Mouse (Mus musculus): ENCODE measurements at regions not wholly inside any gene's neighbourhood (a gene's known extent, or its start where the extent isn't known, plus 50 kb on each side); places are given as distances from the start of the nearest gene placed in this dataset.

DNA sequence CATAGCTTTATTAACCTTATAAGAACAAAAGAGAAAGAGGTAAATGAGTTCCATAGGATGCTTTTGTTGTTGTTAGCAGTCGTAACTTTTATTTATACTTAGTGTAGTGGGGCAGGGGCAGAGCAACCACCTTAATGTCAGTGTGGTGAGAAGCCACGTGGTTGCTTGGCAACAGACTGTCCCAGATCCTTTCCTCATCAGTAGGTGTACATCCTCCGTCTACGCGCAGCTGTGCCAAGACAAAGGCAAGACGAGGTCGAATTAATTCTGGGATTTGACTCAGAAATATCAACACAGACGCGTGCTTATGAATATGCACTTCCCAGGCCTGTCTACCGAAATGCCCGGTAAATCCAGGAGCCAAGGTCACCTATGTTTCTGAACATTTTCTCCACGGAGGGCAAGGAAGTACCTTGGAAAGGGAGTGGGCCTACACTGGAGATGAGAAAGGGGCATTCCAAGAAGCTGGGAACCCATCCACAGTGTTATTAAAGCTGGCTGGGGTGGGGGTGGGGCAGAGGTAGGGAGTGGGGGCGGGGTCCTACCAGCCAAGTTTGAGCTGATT, 58.4 kb upstream of the Iqsec3 start:
- TF ChIP-seq CTCF (IDR thresholded peaks at IDR 0.05; ENCODE audit: low read depth, low read length) = no peak
- no peak for TF ChIP-seq POLR2A (IDR thresholded peaks at IDR 0.05; ENCODE audit: extremely low read depth, insufficient read depth, low read length)
